Mouse (Mus musculus): ENCODE results near the gene Clic5.

- TF ChIP-seq POLR2A (IDR thresholded peaks at IDR 0.05; ENCODE audit: low read depth, low read length) = no peak
- no peak for TF ChIP-seq CTCF (conservative IDR thresholded peaks at IDR 0.05; ENCODE audit: insufficient read depth, insufficient read length, low read depth, low read length)
These were observed 50.8 kb downstream of the Clic5 start for GRCm38 (mm10) chr17:44239030-44239721.

Measured in kidney, adult 2 months (tissue).